Mouse (Mus musculus) megakaryocyte, adult 5-6 weeks (primary cell): ENCODE data around the gene Rc3h1. TPM values are rescaled to one million over a fixed set of nuclear protein-coding genes. Genes with fewer than 3 reads are reported as not detected.
"Not testable (repeated sequence)": the region's sequence is repeated elsewhere in the genome, so short reads cannot be mapped to it uniquely, and the experiment has no call there.

ENCODE experiments used
- ATAC-seq: 2 replicates; pipeline ENCODE4 v1.8.0; 2016; ENCODE audit warnings: mild to moderate bottlenecking, inconsistent platforms; ENCODE audit not compliant: poor library complexity, severe bottlenecking
- total RNA-seq, 2 experiments: library from RNA; stranded (forward) in 1 of 2; stranded (reverse) in 1 of 2; fragments of 153-499, 151-499 nt in 1 of 2; fragments of 221-1000, 200-1000 nt in 1 of 2; gene quantifications; 2 replicates each; pipeline versions ENCODE4 v1.2.3 to v1.2.4; 2015 to 2017

Gene Rc3h1
- 28.8 and 33.1 TPM in 2 replicates for total RNA-seq (2015)
- 15.3 and 17.4 TPM in 2 replicates for total RNA-seq (2017)

- peak; percentile 91 for ATAC-seq
These were observed at the start of gene Rc3h1 for GRCm38 (mm10) chr1:160906057-160906557. Gene Rc3h1 (plus strand): TSS chr1:160906418.

- ATAC-seq: no peak
These were observed 48.1 kb upstream of the Rc3h1 start for GRCm38 (mm10) chr1:160858132-160858531.

- ATAC-seq: not testable (repeated sequence)
These were observed 46.3 kb upstream of the Rc3h1 start for GRCm38 (mm10) chr1:160859874-160860273.

- peak; percentile 82 for ATAC-seq
These were observed 45.1 kb upstream of the Rc3h1 start for GRCm38 (mm10) chr1:160861142-160861541.

GRCm38 (mm10) chr1:160861632-160862031 is 44.6 kb upstream of the Rc3h1 start:
- ATAC-seq: no peak

GRCm38 (mm10) chr1:160863027-160863426 is 43.2 kb upstream of the Rc3h1 start:
- peak; percentile 78 for ATAC-seq

- 0 out of 2 replicates have a peak, but pooled peaks have one; percentile 12 for ATAC-seq
These were observed 31.5 kb upstream of the Rc3h1 start for GRCm38 (mm10) chr1:160874757-160875156.

GRCm38 (mm10) chr1:160876968-160877367 is 29.2 kb upstream of the Rc3h1 start:
- ATAC-seq: no peak

GRCm38 (mm10) chr1:160878485-160878884 is 27.7 kb upstream of the Rc3h1 start:
- no peak for ATAC-seq

GRCm38 (mm10) chr1:160881378-160881777 is 24.8 kb upstream of the Rc3h1 start:
- ATAC-seq: peak; percentile 44

- ATAC-seq: peak; percentile 76
These were observed 24.2 kb upstream of the Rc3h1 start for GRCm38 (mm10) chr1:160881968-160882367.

- ATAC-seq: no peak
These were observed 21.9 kb upstream of the Rc3h1 start for GRCm38 (mm10) chr1:160884273-160884672.

- ATAC-seq: no peak
These were observed 21.2 kb upstream of the Rc3h1 start for GRCm38 (mm10) chr1:160884993-160885392.

GRCm38 (mm10) chr1:160899701-160900100 is 6.5 kb upstream of the Rc3h1 start:
- no peak for ATAC-seq

- no peak for ATAC-seq
These were observed 2.2 kb upstream of the Rc3h1 start for GRCm38 (mm10) chr1:160904047-160904446.

GRCm38 (mm10) chr1:160906558-160907481 is 602 bp downstream of the Rc3h1 start:
- peak; percentile 23 for ATAC-seq

- no peak for ATAC-seq
These were observed 4.0 kb downstream of the Rc3h1 start for GRCm38 (mm10) chr1:160910176-160910575.

GRCm38 (mm10) chr1:160910812-160911211 is 4.6 kb downstream of the Rc3h1 start:
- no peak for ATAC-seq

- peak; percentile 79 for ATAC-seq
These were observed 13.2 kb downstream of the Rc3h1 start for GRCm38 (mm10) chr1:160919383-160919782.

GRCm38 (mm10) chr1:160921938-160922337 is 15.7 kb downstream of the Rc3h1 start:
- ATAC-seq: 0 out of 2 replicates have a peak, but pooled peaks have one; percentile 55

- ATAC-seq: no peak
These were observed 25.1 kb downstream of the Rc3h1 start for GRCm38 (mm10) chr1:160931320-160931719.

GRCm38 (mm10) chr1:160933896-160934482 is 27.8 kb downstream of the Rc3h1 start:
- ATAC-seq: peak; percentile 81
